Mouse (Mus musculus): ENCODE results near the gene Crot.
"Not testable (repeated sequence)": the region's sequence is repeated elsewhere in the genome, so short reads cannot be mapped to it uniquely, and the experiment has no call there.

GRCm38 (mm10) chr5:9006585-9006984, 9.5 kb upstream of the Crot start:
- not testable (repeated sequence) for TF ChIP-seq GATA1, TAL1 (IDR thresholded peaks at IDR 0.05; ENCODE audit: low read length)

Measured in erythroblast, embryonic 14.5 days (primary cell).